Mouse (Mus musculus) lung, postnatal 0 days (tissue): ENCODE measurements around the gene Cacna1d. TPM values are rescaled to one million over a fixed set of nuclear protein-coding genes. Genes with fewer than 3 reads are reported as not detected.

ENCODE experiments used
- ATAC-seq: fragments of 200-750 bp; cut with Nextera tagmentation; 2 replicates; pipeline ENCODE4 v1.8.0; 2017; ENCODE audit warnings: moderate library complexity
- DNase-seq: peaks from one replicate; pipeline ENCODE4 v3.0.0-alpha.2; 2016; ENCODE audit warnings: low spot score
- H3K27ac ChIP-seq: fragments of 300-500 bp; sonication (generic); 2 replicates; pipeline ENCODE4 v1.5.1; 2014; ENCODE audit warnings: antibody characterized with exemption, mild to moderate bottlenecking, low read length, mixed read lengths
- H3K27me3 ChIP-seq: fragments of 300-500 bp; sonication (generic); replicated peaks from 2 replicates; pipeline ENCODE4 v1.6.1; 2014; ENCODE audit warnings: low read length, mixed read lengths; ENCODE audit not compliant: insufficient read depth
- H3K36me3 ChIP-seq: fragments of 300-500 bp; sonication (generic); 2 replicates; pipeline ENCODE4 v1.6.1; 2014; ENCODE audit warnings: low read length, mixed read lengths; ENCODE audit not compliant: insufficient read depth
- H3K4me1 ChIP-seq: fragments of 300-500 bp; sonication (generic); 2 replicates; pipeline ENCODE4 v1.6.1; 2014; ENCODE audit warnings: antibody characterized with exemption, low read depth, low read length, mixed read lengths; ENCODE audit not compliant: insufficient read depth
- H3K4me2 ChIP-seq: fragments of 300-500 bp; sonication (generic); replicated peaks from 2 replicates; pipeline ENCODE4 v1.6.1; 2014; ENCODE audit warnings: low read depth, mild to moderate bottlenecking, low read length, moderate library complexity, mixed read lengths
- H3K4me3 ChIP-seq: fragments of 300-500 bp; sonication (generic); 2 replicates; pipeline ENCODE4 v1.5.1; 2014; ENCODE audit warnings: low read depth, low read length
- H3K9ac ChIP-seq: fragments of 300-500 bp; sonication (generic); replicated peaks from 2 replicates; pipeline ENCODE4 v1.6.1; 2014; ENCODE audit warnings: low read depth, mild to moderate bottlenecking
- H3K9me3 ChIP-seq: fragments of 300-500 bp; sonication (generic); 2 replicates; pipeline ENCODE4 v1.6.1; 2016; ENCODE audit warnings: low read length, mixed read lengths
- CTCF ChIP-seq: IDR thresholded peaks from 2 replicates; pipeline ENCODE4 v1.5.1; 2016; ENCODE audit warnings: antibody characterized with exemption, mild to moderate bottlenecking
- EP300 ChIP-seq: IDR thresholded peaks from 2 replicates; pipeline ENCODE4 v1.6.1; 2016; ENCODE audit warnings: antibody characterized with exemption, mild to moderate bottlenecking, control low read depth
- WGBS: fragments of 180-500 bp; shearing (Covaris S2); extraction: QIAGEN DNeasy Blood & Tissue Kit; methylation state at CpG from one replicate; pipeline ENCODE4 v1.1.7; 2014; 5-methylcytosine and 5-hydroxymethylcytosine counted together
- polyA plus RNA-seq: library from polyadenylated mRNA; unstranded; fragments of >200 nt; fragmentation: Nextera tagmentation; extraction: Ambion mirVana; gene quantifications from 2 replicates; pipeline ENCODE4 v1.2.1, GENCODE M21; 2015

Cacna1d gene
- polyA plus RNA-seq, 1 experiment from 2014 or later: 12.5 TPM

DNA sequence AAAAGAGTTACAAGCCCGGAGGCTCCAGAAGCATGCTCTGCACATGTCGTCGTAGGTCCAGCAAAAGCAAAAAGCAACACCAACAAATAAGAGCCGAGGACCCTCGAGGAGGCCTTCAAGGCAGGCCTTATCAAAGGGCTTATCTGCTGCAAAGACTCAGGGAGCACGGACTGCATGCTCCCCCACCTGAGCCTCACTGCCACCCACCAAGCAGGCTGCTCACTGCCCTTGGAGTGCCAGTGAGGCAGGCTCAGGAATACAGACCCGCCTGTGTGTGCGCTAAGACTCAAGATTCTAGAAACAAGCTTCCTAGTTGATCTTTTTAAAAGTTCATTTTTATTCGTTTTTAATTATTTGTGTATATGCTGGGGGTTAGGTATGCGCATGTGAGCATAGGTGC, 181.0 kb downstream of the Cacna1d start:
- peaks cover 10% of the 10 kb centered on the region; the same call in 1 of the 2 replicates for H3K4me1 ChIP-seq
- 79% methylated on average over 10 of the region's 10 CpGs for WGBS
- no peak overlapping the region for H3K4me3 ChIP-seq
- ATAC-seq (no peak), DNase-seq (no peak)
- H3K27me3 ChIP-seq: no peaks in the 10 kb centered on the region
- H3K36me3 ChIP-seq: no peaks in the 10 kb centered on the region
- no peak overlapping the region for H3K9ac ChIP-seq
- H3K4me2 ChIP-seq: no peak overlapping the region
- H3K9me3 ChIP-seq: no peaks in the 10 kb centered on the region
- no peak overlapping the region for H3K27ac ChIP-seq
- TF ChIP-seq CTCF: no peak
- no peak for TF ChIP-seq EP300

DNA sequence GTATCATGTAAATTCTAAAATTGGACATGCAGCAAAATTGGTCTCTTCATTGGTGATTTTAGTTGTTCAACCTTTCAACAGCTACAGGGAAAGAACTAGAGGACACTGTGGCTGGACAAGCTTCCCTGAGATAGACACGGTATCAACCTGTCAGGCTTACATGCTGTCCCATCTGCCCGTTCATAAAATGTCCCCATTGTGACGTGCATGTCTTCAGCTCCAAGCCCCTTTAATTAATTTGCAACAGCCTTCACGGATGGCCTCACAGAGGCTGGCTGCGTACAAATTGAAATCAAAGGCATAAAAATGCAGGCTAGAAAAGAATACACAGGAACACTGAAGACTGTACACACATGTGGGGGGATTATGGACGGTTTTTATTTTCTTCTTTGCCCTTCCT, 185.0 kb downstream of the Cacna1d start:
- Histone ChIP-seq H3K4me1 (peaks cover 6% of the 10 kb centered on the region; the same call in 1 of the 2 replicates), H3K9me3 (no peaks in the 10 kb centered on the region), H3K36me3 (no peaks in the 10 kb centered on the region), H3K4me3 (no peak overlapping the region), H3K27me3 (no peaks in the 10 kb centered on the region), H3K9ac (no peak overlapping the region), H3K27ac (no peak overlapping the region), H3K4me2 (no peak overlapping the region)
- TF ChIP-seq CTCF (no peak), EP300 (no peak)
- WGBS: 84% methylated on average over 6 of the region's 6 CpGs
- ATAC-seq (no peak), DNase-seq (no peak)

DNA sequence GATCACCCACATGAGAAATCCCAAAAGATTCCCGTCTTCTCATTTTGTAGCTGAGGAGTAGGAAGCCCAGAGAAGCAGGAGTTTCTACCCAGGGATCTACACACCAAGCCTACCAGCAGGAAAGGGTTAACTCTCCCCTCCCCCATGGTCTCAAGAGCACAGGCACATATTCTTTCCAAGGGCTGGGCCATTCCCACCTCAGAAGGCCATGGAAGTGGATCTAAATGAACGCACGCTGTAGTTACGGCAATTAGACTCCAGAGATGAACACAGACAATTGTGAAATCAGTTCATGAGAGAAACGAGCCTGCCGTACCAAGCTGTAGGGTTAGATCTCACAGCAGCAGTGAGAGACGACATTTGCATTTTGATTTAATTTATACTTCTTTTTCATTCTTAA, 191.3 kb downstream of the Cacna1d start:
- H3K9ac ChIP-seq: no peak overlapping the region
- no peaks in the 10 kb centered on the region for H3K36me3 ChIP-seq
- H3K4me2 ChIP-seq: no peak overlapping the region
- no peaks in the 10 kb centered on the region for H3K27me3 ChIP-seq
- H3K9me3 ChIP-seq: no peaks in the 10 kb centered on the region
- H3K27ac ChIP-seq: no peak overlapping the region
- whole genome bisulfite sequencing: 77% methylated on average over 7 of the region's 7 CpGs
- TF ChIP-seq CTCF: no peak
- H3K4me1 ChIP-seq: no peaks in the 10 kb centered on the region
- H3K4me3 ChIP-seq: no peak overlapping the region
- ATAC-seq (no peak), DNase-seq (no peak)

GRCm38 (mm10) chr14:30297492-30297891, 193.8 kb downstream of the Cacna1d start:
- DNase-seq: no peak
- WGBS: 87% methylated on average over 11 of the region's 11 CpGs
- no peaks in the 10 kb centered on the region for H3K4me1 ChIP-seq
- no peak for ATAC-seq
- H3K4me2 ChIP-seq: no peak overlapping the region
- no peak overlapping the region for H3K4me3 ChIP-seq
- no peak overlapping the region for H3K27ac ChIP-seq
- H3K9me3 ChIP-seq: no peaks in the 10 kb centered on the region
- H3K9ac ChIP-seq: no peak overlapping the region
- H3K36me3 ChIP-seq: no peaks in the 10 kb centered on the region
- TF ChIP-seq CTCF: no peak
- TF ChIP-seq EP300: no peak
- no peaks in the 10 kb centered on the region for H3K27me3 ChIP-seq

- DNase-seq (no peak), ATAC-seq (no peak)
- Histone ChIP-seq H3K9ac (no peak overlapping the region), H3K27ac (no peak overlapping the region), H3K9me3 (no peaks in the 10 kb centered on the region), H3K4me2 (no peak overlapping the region), H3K27me3 (no peaks in the 10 kb centered on the region), H3K4me1 (no peaks in the 10 kb centered on the region), H3K4me3 (no peak overlapping the region), H3K36me3 (no peaks in the 10 kb centered on the region)
- TF ChIP-seq CTCF: no peak
- TF ChIP-seq EP300: no peak
- WGBS: 18% methylated on average over 1 of the region's 1 CpGs
Observed at GRCm38 (mm10) chr14:30292135-30292463, 199.2 kb downstream of the Cacna1d start.

- H3K9me3 ChIP-seq: no peaks in the 10 kb centered on the region
- H3K27me3 ChIP-seq: no peaks in the 10 kb centered on the region
- H3K4me2 ChIP-seq: no peak overlapping the region
- H3K4me3 ChIP-seq: no peak overlapping the region
- no peaks in the 10 kb centered on the region for H3K4me1 ChIP-seq
- DNase-seq: no peak
- H3K36me3 ChIP-seq: no peaks in the 10 kb centered on the region
- TF ChIP-seq EP300: no peak
- no peak for TF ChIP-seq CTCF
- 52% methylated on average over 9 of the region's 9 CpGs for WGBS
- H3K9ac ChIP-seq: no peak overlapping the region
- ATAC-seq: no peak
- no peak overlapping the region for H3K27ac ChIP-seq
Observed at GRCm38 (mm10) chr14:30291389-30292134, 199.7 kb downstream of the Cacna1d start.

DNA sequence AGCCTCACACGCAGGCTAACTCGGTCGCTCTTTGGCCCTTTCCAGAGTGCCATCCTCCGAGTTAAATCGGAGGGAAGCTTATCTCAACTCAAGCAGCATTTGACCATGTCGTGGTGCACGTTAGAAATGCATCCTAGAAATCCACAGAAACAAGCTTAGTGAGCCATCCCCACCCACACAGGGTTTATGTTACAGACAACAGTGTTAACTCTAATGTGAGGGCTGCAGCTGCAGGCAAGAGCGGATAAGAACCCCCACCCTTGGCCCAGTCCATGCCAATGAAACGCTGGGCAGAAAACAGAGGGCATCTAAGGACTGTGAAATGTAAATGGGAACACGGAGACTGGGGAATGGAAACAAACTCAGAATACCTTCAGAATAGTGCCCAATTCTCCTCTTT, 206.8 kb downstream of the Cacna1d start:
- H3K4me2 ChIP-seq: peak overlapping the region; percentile 9; the same call in 1 of the 2 replicates
- no peaks in the 10 kb centered on the region for H3K9me3 ChIP-seq
- no peak overlapping the region for H3K4me3 ChIP-seq
- WGBS: 44% methylated on average over 10 of the region's 10 CpGs
- DNase-seq (no peak), ATAC-seq (no peak)
- H3K4me1 ChIP-seq: no peaks in the 10 kb centered on the region
- H3K36me3 ChIP-seq: no peaks in the 10 kb centered on the region
- TF ChIP-seq CTCF (no peak), EP300 (no peak)
- no peaks in the 10 kb centered on the region for H3K27me3 ChIP-seq
- H3K9ac ChIP-seq: no peak overlapping the region
- peak overlapping the region; percentile 17; the same call in 1 of the 2 replicates for H3K27ac ChIP-seq
